Mouse (Mus musculus) embryo, embryonic 9.5 days (tissue): ENCODE measurements around the gene Tmem139.

ENCODE experiments used
- DNase-seq: peaks from one replicate; pipeline ENCODE4 v3.0.0-alpha.2; 2017; ENCODE audit errors: extremely low spot score

Tmem139 gene

GRCm38 (mm10) chr6:42276151-42276550, 14.4 kb downstream of the Tmem139 start:
- DNase-seq: no peak

- DNase-seq: no peak
These were observed 21.2 kb downstream of the Tmem139 start for GRCm38 (mm10) chr6:42282865-42283528.

- no peak for DNase-seq
These were observed 24.7 kb downstream of the Tmem139 start, which contains the start of gene Clcn1 for GRCm38 (mm10) chr6:42286448-42286847. Gene Clcn1, plus strand, starts transcription at chr6:42286685.

- DNase-seq: no peak
These were observed 25.8 kb downstream of the Tmem139 start for GRCm38 (mm10) chr6:42287562-42287961.

- no peak for DNase-seq
These were observed 31.6 kb downstream of the Tmem139 start for GRCm38 (mm10) chr6:42293327-42293726.

- DNase-seq: no peak
These were observed 33.9 kb downstream of the Tmem139 start for GRCm38 (mm10) chr6:42295549-42296094.

GRCm38 (mm10) chr6:42299362-42299761, 37.6 kb downstream of the Tmem139 start:
- no peak for DNase-seq

GRCm38 (mm10) chr6:42309816-42310378, 48.1 kb downstream of the Tmem139 start:
- no peak for DNase-seq

- DNase-seq: no peak
These were observed 48.8 kb downstream of the Tmem139 start for GRCm38 (mm10) chr6:42310427-42311053.
